Mouse (Mus musculus): Measurements from ENCODE around the gene Ankmy1. TPM values are rescaled to one million over a fixed set of nuclear protein-coding genes. Genes with fewer than 3 reads are reported as not detected.

Ankmy1 gene
- polyA plus RNA-seq (2017; shearing (Covaris generic)), result 1 to 10 TPM in 1 of 2 experiments, under 1 TPM in 1; 0.65 to 1.1 TPM

- ATAC-seq, result no peak
Observed at GRCm38 (mm10) chr1:92902786-92903185, at the start of gene Ankmy1. TSS of gene Ankmy1 (minus strand) at chr1:92902906.

GRCm38 (mm10) chr1:92950607-92951006 is 47.9 kb upstream of the Ankmy1 start, which contains the start of gene Gpr35:
TSS of gene Gpr35 (plus strand) at chr1:92950865.
- no peak for ATAC-seq

GRCm38 (mm10) chr1:92949426-92949825 is 46.7 kb upstream of the Ankmy1 start:
- ATAC-seq, result no peak

- ATAC-seq, result no peak
Observed at GRCm38 (mm10) chr1:92947966-92948365, 45.3 kb upstream of the Ankmy1 start.

DNA sequence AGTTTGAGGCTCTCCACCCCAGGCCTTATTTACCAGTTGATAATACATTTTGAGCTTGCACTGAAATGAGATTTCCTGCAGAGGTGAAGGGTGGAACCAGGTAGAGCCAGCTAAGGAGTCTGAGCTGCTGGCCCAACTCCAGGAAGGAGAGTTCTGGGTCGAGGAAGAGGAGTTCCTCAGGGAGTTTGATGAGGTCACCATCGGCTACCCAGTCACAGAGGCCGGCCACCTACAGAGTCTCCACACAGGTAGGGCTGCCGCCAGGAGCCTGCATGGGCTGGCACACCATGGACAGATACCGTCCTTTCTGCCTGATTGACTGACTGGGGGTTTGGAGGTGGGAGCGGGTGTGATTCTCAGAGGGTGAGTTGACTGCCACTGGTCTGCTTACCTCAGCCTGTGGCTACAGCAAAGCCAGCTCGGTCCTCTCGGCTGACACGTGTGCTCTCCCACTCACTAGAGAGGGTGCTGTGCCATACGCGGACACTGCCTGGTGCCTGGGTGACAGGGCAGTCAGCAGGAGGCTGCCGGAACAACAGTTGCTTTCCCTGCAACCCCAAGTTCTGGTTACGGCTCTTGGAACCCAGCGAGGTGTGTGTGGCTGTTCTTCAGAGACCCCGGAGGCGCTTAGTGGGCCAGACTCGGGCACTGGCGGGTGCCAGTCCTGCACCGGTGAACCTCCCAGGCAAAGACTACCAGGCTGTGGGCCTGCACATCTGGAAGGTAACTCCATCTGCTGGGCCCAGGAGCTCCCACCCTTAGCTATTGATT is 40.7 kb upstream of the Ankmy1 start:
- ATAC-seq, result no peak

- no peak for ATAC-seq
Observed at GRCm38 (mm10) chr1:92939746-92940145, 37.0 kb upstream of the Ankmy1 start.

GRCm38 (mm10) chr1:92937797-92938196 is 35.1 kb upstream of the Ankmy1 start:
- no peak for ATAC-seq

DNA sequence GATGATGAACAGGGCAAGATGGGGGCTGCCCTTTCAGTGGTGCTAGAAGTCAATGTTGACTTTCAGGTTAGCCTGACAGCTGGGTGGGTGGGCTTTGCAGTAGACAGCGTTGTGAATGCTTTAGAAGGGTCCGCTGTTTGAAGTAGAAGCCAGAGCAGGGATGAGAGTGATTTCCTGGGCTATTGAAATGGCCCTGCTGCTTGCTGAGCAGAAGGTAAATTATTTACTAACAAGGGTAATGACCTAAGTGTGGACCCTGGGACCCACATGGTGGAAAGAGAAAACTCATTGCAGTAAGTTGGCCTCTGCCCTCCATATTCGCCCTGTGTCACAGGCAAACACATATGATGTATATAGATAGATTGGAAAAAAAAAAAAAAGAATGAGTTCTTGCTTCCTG is 33.8 kb upstream of the Ankmy1 start:
- no peak for ATAC-seq

DNA sequence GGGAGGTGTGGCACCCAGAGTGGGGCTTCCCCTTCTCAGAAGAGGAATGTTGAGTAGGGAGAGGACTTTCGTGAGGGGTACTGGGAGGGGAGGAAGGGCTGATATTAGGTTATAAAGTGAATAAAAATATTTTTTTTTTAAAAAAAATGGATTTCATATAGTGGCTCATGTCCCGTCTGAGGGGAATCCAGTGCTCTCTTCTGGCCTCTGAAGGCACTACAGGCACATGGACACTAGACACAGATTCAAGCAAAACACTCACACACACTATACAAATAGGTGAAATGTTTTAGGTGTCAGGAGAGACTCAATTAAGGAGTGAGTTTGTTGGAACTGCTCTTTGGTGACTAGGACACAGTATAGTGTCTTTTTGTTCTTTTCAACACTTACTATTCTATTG is 33.3 kb upstream of the Ankmy1 start:
- no peak for ATAC-seq

DNA sequence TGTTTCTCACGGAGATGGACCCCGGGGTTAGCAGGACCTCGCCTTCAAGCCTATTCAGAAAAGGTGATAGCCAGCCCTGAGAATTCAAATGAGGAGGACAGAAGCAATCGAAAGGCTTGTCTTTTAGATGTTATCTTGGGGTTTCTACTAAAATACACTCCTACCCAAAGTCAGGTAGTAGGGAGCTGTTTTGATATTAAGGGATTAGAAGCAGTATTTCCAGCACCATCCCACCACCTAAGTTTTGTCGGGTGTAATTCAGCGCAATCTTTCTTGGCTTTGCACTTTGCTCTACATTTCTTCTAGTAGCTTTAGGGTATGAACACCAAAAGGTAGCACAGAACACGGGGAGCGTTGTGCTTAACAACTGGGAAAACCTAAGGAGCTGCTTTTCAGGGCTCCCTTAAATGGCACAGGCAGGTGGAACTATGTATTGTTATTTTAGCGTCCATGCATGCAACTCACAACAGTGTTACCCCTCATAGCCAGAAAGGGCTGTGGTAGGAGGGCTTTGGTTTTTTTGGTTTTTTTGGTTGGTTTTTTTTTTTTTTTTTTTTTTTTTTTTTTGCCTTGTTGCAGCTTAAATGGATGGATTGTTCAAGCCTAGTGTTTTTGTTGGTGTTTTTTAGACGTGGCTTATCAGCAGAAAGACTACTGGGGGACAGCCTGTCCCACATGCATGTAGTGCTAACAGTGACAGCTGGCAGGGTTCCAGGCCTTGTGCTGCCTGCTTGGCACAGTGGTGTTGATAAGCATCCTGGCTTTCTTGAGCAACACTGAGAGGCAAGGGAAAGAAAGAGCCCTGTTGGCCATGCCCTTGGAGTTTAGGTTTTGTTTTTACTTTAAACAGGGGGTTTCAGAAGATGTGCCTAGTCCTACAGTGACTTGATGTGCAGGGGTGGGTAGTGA is 32.6 kb upstream of the Ankmy1 start:
- ATAC-seq, result no peak

GRCm38 (mm10) chr1:92934182-92934827 is 31.6 kb upstream of the Ankmy1 start, which contains the start of gene Capn10:
TSS of gene Capn10 (plus strand) at chr1:92934376.
- peak; percentile 93 for ATAC-seq

GRCm38 (mm10) chr1:92933611-92934010 is 30.9 kb upstream of the Ankmy1 start:
- no peak for ATAC-seq

DNA sequence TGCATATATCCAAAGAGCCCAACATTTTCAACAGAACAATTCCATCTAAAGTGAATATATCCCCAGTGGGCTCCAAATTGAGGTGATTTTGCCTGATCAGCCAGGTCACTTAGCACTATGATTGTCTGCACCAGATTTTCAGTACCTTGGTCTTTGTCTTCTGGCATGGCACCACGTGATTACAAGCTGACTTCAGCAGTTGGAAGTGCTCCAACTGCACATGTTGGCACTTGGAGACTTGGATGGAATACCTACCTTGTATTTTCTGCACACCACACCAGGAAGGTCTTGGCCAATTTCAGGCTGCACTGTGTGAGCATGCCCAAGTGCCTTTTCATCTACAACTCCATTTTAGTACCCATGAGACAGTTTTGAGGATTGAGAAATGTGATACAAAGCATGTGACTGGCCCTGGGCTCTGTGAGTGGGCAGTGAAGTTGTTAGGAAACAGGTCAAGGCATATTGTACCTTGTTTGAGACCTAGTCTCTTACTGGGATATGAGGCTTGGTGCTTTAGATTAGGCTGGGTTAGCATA is 27.5 kb upstream of the Ankmy1 start:
- no peak for ATAC-seq

- no peak for ATAC-seq
Observed at GRCm38 (mm10) chr1:92921496-92921895, 18.8 kb upstream of the Ankmy1 start.

GRCm38 (mm10) chr1:92920474-92921200 is 17.9 kb upstream of the Ankmy1 start:
- no peak for ATAC-seq

GRCm38 (mm10) chr1:92919775-92920174 is 17.1 kb upstream of the Ankmy1 start:
- ATAC-seq, result no peak

DNA sequence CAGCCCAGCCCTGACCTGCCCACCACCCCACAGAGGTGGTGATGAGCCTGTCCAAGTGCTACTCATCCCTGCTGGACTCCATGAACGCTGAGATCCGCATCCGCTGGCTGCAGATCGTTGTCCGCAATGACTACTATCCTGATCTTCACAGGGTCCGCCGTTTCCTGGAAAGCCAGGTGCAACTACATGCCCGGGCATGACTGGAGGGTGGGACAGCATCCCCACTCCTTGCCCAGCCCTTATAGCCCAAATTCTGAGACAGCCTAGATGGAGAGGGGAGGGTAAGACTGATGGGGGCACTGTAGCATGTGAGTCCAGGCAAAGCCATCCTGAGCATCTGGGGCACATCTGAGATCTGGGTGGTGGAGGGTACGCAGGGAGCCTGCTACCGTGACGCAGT is 16.4 kb upstream of the Ankmy1 start:
- no peak for ATAC-seq

DNA sequence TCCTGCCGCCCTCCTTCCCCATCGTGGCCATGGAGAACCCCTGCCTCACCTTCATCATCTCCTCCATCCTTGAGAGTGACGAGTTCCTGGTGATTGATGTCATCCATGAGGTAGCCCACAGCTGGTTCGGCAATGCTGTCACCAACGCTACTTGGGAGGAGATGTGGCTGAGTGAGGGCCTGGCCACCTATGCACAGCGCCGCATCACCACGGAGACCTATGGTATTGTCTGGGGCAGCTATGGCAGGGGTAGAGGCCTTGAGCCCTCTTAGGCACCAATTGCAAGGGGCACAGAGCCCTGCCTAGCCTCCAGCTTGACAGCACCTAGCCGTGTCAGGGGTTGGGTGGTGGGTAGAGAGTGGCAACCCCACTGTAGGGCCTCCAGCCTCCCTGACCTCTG is 14.0 kb upstream of the Ankmy1 start:
- ATAC-seq, result no peak

GRCm38 (mm10) chr1:92914993-92915392 is 12.3 kb upstream of the Ankmy1 start:
- no peak for ATAC-seq

- no peak for ATAC-seq
Observed at GRCm38 (mm10) chr1:92914239-92914638, 11.5 kb upstream of the Ankmy1 start.

DNA sequence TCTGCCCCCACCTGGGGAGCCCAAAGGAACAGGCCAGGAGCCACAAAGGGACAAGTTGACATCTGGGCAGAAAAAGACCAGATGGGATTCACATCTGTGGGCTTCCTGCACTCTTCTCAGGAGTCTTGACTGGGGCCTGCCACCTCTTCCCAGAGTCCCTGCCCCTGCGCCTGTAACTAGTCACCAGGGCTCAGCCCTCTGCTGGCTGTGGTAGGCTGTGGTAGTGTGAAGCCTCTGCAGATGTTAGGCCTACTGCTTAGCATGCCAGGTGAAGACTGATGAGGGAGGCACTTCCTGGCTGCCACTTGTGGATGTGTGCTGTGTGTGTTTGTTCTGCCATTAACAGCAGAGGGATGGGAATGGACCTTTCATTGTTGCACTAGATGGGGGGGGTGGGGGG is 9.6 kb upstream of the Ankmy1 start:
- peak; percentile 24 for ATAC-seq

GRCm38 (mm10) chr1:92911721-92912138 is 9.0 kb upstream of the Ankmy1 start:
- no peak for ATAC-seq

All from CD4-positive, CD25-positive, alpha-beta regulatory T cell, adult 4 months (primary cell).